Mouse (Mus musculus) yolk sac, embryonic 10.5 days (tissue): ENCODE data around the gene Olig1.
"Not testable (repeated sequence)": the region's sequence is repeated elsewhere in the genome, so short reads cannot be mapped to it uniquely, and the experiment has no call there.

Experiments used
- DNase-seq: peaks from one replicate; pipeline ENCODE4 v3.0.0-alpha.2; 2017; ENCODE audit warnings: low spot score

Olig1 gene

DNA sequence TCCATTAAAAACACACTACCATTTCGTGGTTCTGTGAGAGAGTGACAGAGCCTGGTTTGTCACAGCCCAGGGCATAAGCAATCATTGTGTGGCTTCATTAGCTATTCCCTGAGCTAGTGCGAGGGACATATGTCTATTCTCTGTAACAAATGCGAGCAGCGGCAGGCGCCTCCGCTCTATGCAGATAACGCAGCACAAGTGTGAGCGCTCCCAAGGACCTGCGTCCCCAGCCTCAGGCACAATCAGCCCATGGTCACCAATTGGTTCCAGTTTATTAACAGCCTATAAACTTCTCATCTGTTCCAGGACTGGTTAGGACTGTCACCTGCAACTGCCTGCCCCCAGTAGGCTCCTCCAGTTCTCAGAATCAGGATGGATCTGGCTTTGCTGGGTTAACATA is 23.3 kb upstream of the Olig1 start:
- DNase-seq = no peak

DNA sequence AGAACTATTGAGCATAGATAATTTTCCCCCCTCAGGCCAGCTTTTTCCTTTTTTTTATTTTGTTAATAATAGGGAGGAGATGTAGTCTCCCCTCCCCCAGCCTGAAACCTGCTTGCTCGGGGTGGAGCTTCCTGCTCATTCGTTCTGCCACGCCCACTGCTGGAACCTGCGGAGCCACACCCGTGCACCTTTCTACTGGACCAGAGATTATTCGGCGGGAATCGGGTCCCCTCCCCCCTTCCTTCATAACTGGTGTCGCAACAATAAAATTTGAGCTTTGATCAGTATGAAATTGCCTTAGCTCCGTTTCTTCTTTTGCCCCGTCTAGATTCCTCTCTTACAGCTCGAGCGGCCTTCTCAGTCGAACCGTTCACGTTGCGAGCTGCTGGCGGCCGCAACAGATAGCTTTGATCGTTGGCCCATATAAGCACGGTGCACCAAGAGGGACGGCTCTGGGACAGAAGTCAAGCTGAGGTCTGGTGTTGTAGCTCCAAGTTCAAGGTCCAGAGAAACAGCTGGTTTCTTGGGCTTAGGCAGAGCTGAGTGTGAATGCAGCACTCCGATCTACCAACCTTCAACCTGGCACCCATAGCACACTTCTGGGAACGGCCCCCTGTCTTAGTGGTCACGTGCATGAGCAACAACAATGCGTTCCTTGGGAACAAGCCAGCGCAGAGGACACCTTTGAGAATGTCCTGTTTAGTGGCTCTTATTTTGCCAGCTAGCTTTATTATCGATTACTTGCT is 14.0 kb upstream of the Olig1 start:
- DNase-seq = not testable (repeated sequence)

- no peak for DNase-seq
Observed at GRCm38 (mm10) chr16:91258956-91259355, 10.6 kb upstream of the Olig1 start.

GRCm38 (mm10) chr16:91260861-91261260 is 8.7 kb upstream of the Olig1 start:
- no peak for DNase-seq

- DNase-seq = no peak
Observed at GRCm38 (mm10) chr16:91262467-91263220, 6.9 kb upstream of the Olig1 start.

GRCm38 (mm10) chr16:91265972-91266371 is 3.6 kb upstream of the Olig1 start:
- DNase-seq = no peak

DNA sequence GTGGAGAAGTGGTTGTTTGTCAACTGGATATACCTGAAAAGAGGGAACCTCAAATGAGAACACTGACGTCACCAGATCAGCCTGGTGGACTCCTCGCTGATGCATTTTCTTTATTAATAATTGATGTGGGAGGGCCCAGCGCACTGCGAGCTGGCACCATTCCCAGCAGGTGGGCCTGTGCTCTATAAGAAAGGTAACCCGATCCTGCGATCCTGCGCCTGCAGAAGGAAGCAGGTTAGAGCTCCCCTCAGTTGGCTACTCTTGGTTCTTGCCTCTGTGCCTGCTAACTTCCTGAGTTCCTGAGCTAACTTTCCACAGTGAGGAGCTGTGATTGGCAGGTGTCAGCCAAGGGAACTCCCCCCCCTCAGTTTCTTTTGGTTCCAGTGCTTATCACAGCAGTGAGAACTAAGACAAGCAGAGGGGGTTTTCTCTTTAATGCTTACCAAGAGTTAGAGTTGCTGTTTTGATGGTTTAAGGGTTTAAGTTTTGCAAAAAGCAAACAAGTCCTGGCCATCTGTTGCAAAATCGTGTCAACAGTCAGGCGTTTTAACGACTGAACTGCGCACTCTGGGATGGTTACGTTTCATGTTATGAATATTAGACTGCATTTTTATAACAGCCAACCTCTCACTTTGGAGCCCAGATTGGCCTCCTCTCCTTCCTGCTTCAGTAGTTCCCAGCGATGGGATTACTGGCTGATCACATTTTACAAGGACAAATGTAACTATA is 684 bp upstream of the Olig1 start:
- no peak for DNase-seq

- DNase-seq = no peak
Observed at GRCm38 (mm10) chr16:91270212-91270971, 820 bp downstream of the Olig1 start.

DNA sequence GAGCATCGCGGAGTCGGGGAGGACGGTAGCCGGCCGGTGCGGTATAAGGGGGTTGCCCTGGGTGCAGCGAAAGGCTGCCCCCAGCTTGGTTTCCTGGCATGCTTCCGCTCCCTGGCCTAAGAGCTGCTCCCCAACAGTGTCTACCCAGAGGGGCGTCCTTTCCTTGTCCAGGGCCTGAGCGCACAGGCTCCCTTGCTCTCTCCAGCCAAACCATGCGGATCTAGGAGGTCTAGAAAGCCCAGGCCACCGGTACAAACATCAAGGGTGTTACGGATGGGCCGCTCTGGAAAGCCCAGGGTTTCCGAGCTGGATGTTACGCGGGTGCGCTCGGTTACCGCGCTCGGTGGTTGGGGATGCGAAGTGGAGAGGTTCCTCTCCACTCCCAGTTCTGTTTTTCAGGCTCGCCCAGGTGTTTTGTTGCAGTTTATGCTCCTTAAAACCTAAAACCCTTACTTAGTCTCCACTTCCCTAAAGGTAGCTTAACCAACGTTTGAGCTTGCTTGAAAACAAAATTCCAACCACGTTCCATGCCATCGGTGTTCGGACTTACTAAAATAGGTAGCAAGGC is 1.5 kb downstream of the Olig1 start:
- no peak for DNase-seq

GRCm38 (mm10) chr16:91271634-91272033 is 2.1 kb downstream of the Olig1 start:
- DNase-seq = no peak

DNA sequence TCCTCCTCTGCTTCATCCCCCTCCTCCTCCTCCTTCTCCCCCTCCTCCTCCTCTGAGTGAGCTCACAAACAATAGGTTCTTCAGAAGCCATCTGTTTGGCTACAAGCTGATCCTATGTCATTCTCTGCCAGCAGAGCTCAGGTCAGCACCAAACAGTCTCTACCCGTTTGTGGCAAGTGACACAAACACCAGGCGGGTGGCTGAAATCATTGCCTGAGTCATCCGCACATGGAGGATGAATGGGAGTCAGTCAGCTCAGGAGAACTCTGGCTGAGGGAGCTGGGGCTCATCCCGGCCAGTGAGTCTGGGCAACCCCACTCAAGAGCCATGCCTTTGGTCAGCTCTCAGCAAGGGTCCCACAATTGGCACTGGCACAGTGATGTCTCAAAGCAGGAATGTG is 10.9 kb downstream of the Olig1 start:
- DNase-seq = no peak

- no peak for DNase-seq
Observed at GRCm38 (mm10) chr16:91292080-91292479, 22.5 kb downstream of the Olig1 start.

DNA sequence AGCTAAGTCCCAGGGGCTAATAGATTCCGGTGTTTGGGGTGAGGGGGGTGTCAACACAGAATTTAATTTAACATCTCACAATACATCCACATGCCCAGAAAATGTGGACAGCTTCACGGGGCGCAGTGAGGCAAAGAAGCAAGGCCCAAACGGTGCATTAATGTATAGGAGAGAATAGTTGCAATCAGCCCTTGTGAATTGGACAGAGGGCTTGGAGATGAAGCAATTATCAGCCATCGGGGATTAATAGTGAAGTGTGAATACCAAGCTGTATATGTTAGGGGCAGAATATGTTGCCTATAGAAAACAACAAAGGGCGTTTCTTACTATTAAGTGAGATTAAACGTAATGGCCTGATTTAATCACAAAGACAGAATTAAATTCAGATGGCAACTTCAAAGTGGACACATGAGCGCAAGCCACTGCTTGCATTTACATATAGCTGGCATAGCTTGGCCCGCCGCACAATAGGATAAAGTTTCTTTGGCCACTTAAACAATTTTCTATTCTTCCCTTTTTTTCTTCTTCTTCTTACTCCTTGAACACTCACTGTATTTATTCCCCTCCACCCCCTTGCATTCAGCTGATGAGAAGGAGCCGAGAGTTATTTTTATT is 23.3 kb downstream of the Olig1 start:
- no peak for DNase-seq

GRCm38 (mm10) chr16:91297726-91298125 is 28.2 kb downstream of the Olig1 start:
- no peak for DNase-seq

- DNase-seq = no peak
Observed at GRCm38 (mm10) chr16:91299412-91299811, 29.8 kb downstream of the Olig1 start.

DNA sequence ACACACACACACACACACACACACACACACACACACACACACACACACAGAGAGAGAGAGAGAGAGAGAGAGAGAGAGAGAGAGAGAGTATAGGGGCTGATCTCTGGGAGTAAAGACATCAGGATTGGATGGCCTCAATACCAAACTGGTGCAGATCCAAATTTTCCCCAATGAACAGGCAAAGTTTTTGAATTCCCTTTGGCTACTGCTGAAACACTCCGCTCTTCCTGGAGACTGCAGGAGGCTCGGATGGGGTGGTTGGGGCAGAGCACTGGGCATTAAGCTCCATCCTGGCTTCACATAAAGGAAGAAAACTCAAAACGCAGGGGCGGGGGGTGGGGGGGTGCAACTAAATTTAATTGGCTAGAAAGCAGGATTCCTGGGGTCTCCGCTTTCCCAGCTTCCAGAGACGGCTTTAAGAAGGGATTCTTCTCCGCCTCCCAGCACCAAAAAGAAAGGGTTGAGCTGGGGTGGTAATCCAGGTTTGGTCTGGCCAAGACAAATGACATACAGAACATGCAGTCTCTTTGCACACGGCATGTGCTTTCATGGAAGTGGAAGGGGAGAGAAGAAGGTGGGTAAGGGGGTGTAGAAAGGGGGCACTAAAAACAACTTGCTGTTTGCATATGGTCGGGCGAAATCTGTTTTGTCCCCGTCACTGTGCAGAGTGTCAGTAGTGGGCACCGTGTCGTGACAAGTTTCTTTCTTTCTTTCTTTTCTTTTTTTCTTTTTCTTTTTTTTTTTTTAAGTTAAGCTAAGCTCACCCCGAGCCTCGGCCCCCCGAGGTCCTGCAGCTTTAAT is 31.3 kb downstream of the Olig1 start:
- no peak for DNase-seq

DNA sequence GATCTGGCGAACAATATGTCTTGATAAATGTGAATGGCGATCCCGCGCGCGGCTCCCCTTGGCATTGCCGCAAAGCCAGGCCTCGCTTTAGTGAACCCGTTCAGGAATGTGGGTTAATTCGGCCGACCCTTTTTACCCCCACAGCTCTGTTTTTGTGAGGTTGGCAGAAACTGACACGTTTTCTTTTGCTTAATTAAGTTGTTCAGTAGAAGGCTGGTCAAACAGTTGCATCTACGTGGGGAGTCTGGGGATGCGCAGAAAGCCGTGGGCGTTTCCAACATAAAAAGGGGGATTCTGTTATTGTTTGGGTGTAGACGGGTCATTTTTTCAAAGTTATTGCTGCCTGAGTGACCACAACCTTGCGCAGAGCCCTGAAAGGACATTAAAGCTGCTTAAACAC is 31.9 kb downstream of the Olig1 start:
- no peak for DNase-seq

- no peak for DNase-seq
Observed at GRCm38 (mm10) chr16:91303776-91304709, 34.5 kb downstream of the Olig1 start.

DNA sequence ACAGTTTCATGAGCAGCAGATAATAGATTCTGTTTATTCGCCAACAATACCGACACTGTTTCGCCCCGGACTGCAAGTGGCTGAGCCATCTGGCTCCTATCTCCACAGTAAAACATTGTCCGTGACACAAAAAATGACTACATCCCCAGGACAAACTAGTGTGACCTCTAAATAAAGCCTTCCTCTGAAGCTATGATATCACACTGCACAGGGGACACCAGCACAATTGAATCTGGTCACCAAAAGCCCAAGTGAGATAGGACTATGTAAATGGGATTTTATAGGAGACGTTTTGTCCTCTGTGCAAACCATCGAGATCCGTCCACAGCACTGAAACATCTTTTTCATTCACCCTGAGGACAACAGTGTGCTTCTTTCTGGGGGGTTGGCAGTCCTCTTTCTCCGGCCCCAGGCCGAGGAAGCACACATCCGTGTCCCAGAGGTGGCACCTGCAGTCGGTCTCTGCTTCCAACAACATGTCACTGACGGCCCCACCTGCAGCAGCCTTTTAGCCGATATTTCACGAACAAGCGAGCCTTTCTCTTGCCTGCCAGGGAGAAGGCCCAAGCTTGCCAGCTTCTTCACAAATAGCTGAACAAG is 36.0 kb downstream of the Olig1 start:
- DNase-seq = no peak
